Mouse (Mus musculus): ENCODE data around the gene Brd3os.

GRCm38 (mm10) chr2:27417648-27418153, 24.4 kb upstream of the Brd3os start:
- TF ChIP-seq ZC3H11A (IDR thresholded peaks at IDR 0.05; ENCODE audit: borderline replicate concordance, low read depth, low read length), result no peak
- no peak for TF ChIP-seq CHD2 (IDR thresholded peaks at IDR 0.05; ENCODE audit: low read depth, low read length)
- TF ChIP-seq HCFC1 (IDR thresholded peaks at IDR 0.05; ENCODE audit: borderline replicate concordance, insufficient read depth, low read length), result no peak
- TF ChIP-seq ZNF384 (IDR thresholded peaks at IDR 0.05; ENCODE audit: low read depth, low read length), result no peak
- no peak for TF ChIP-seq MAFK (IDR thresholded peaks at IDR 0.05; ENCODE audit: insufficient read depth, low read depth, low read length)
